Mouse (Mus musculus): ENCODE measurements around the gene Ctf2.
"Not testable (repeated sequence)": the region's sequence is repeated elsewhere in the genome, so short reads cannot be mapped to it uniquely, and the experiment has no call there.

GRCm38 (mm10) chr7:127775837-127776236, 43.9 kb upstream of the Ctf2 start:
- not testable (repeated sequence) for TF ChIP-seq EP300 (IDR thresholded peaks at IDR 0.05; ENCODE audit: low read length); IRF4 (IDR thresholded peaks at IDR 0.05; ENCODE audit: low read depth, low read length); ZKSCAN1 (IDR thresholded peaks at IDR 0.05; ENCODE audit: borderline replicate concordance, low read depth, low read length); POLR2A (IDR thresholded peaks at IDR 0.05; ENCODE audit: low read depth, low read length); CHD1 (IDR thresholded peaks at IDR 0.05; ENCODE audit: low read depth, low read length); SMC3 (IDR thresholded peaks at IDR 0.05; ENCODE audit: low read depth, low read length); MAZ (IDR thresholded peaks at IDR 0.05; ENCODE audit: low read depth, low read length); POLR2AphosphoS2 (IDR thresholded peaks at IDR 0.05; ENCODE audit: low read depth, low read length); MAFK (IDR thresholded peaks at IDR 0.05; ENCODE audit: insufficient replicate concordance, low read length); E2F4 (IDR thresholded peaks at IDR 0.05; ENCODE audit: insufficient replicate concordance, low read depth, low read length)
- TF ChIP-seq ZNF384 (IDR thresholded peaks at IDR 0.05; ENCODE audit: low read depth, low read length) = peak; percentile 61

All from CH12.LX (cell line).